Mouse (Mus musculus): ENCODE results near the gene Atxn7l2. TPM values are rescaled to one million over a fixed set of nuclear protein-coding genes. Genes with fewer than 3 reads are reported as not detected.

Atxn7l2 gene
- polyA plus RNA-seq, 1 experiment from 2014 or later, result 20.4 TPM

DNA sequence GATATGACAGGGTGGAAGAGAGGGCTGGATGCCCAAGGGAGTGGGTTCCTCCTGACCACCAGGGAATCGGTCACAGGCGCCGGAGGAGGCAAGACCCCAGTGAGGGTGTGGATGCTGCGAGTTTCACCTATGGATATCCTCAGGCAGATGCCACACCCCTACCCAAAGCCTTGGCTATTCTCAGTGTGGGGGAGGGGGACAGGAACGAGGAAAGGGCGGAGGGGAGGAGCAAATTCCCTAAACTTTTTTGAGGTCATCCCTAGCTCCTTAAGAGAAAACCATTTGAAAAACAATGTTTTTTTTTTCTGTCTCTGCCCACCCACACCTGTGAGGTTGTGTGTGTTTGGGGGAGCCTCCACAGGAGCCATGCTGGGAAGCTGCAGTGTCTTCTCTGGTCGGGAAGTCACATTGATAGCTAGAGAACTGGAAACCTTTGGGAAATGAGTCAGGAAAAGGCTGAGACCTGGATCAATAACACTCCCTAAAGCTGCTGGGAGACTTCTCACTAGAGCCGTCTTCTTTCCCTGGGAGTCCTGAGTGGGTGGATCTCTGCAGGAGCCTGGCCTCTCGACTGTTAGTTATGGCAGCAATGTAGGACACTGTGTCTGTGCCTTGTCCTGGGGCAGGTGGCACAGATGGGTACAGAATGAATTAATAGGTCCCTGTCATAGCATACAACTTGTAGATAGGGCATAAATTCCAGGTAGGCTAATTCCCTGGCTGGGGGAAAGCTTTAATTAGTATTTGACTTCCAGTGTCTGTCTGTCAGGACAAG is 21.8 kb downstream of the Atxn7l2 start:
- Histone ChIP-seq H3K36me3 (0 out of 2 replicates have a peak, but pooled peaks cover 3% of the 10 kb centered on the region), H3K27ac (replicated peaks) (no peak overlapping the region), H3K4me1 (peaks cover 25% of the 10 kb centered on the region), H3K9me3 (replicated peaks) (no peaks in the 10 kb centered on the region), H3K9ac (no peak overlapping the region), H3K4me3 (replicated peaks) (no peak overlapping the region), H3K27me3 (peaks cover 6% of the 10 kb centered on the region; the same call in 1 of the 2 replicates), H3K4me2 (replicated peaks) (no peak overlapping the region)
- ATAC-seq (ENCODE audit: insufficient number of reproducible peaks, low FRiP score, low TSS enrichment, low read depth), result no peak
- 71% methylated on average over 8 of the region's 9 CpGs for WGBS

DNA sequence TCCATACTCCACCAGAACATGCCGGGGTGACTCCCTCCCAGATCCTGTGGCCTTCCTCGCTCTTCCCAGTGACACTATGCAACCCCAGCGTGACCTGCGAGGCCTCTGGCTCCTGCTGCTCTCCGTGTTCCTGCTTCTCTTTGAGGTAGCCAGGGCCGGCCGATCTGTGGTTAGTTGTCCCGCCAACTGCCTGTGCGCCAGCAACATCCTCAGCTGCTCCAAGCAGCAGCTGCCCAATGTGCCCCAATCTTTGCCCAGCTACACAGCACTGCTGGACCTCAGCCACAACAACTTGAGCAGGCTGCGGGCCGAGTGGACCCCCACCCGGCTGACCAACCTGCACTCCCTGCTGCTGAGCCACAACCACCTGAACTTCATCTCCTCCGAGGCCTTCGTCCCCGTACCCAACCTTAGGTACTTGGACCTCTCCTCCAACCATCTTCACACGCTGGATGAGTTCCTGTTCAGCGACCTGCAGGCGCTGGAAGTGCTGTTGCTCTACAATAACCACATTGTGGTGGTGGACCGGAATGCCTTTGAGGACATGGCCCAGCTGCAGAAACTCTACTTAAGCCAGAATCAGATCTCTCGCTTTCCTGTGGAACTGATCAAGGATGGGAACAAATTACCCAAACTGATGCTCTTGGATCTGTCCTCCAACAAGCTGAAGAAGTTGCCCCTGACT is 23.5 kb downstream of the Atxn7l2 start:
- Histone ChIP-seq H3K9ac (no peak overlapping the region), H3K4me2 (replicated peaks) (peak overlapping the region; percentile 90), H3K4me1 (peaks cover 25% of the 10 kb centered on the region), H3K27ac (replicated peaks) (no peak overlapping the region), H3K4me3 (replicated peaks) (peak overlapping the region; percentile 73), H3K9me3 (replicated peaks) (no peaks in the 10 kb centered on the region), H3K36me3 (0 out of 2 replicates have a peak, but pooled peaks cover 3% of the 10 kb centered on the region), H3K27me3 (peaks cover 6% of the 10 kb centered on the region; the same call in 1 of the 2 replicates)
- ATAC-seq (ENCODE audit: insufficient number of reproducible peaks, low FRiP score, low TSS enrichment, low read depth), result no peak
- 64% methylated on average over 20 of the region's 20 CpGs for WGBS

DNA sequence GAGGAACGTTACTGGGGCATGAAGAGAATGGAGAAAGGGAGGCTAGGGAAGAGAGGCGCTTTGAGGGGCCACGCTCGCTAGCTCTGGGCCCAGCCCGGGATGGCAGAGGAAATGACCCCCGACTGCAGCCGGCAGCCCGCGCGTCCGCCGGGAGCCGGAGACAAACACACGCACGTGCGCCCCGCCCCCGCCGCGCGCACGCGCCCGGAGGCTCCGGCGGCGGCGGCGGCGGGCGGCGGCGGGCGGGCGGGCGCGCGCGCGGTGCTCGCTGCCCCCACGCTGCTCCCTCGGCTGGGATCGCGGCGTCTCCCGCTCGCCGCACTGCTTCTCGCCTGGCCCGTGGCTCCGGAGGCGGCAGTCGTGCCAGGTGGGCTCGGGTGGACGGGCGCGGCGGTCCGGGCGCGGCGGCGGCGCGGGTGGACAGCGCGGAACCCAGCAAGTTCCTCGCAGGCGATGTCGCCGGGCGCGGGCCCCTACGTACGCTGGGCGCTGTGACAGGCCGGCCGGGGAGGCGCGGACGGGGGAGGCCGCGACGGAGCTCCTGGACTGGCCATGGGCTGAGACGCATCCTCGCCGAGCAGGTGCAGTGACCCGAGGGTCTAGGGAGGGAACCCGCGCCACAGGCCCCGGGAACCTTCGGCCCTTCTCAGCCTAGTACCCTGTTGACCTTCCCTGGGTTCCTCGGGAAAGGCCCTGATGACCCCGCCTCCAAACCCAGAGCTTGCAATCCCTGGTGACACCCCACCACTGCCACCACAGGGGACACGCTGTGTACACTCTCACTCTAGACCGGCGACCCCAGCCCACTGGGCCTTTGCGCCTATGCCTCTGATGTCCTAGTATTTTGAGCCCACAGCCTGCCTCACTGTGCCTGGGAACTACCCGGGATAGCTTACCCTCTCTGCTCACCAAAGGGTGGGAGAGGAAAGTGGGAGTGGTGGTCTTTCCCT is 24.4 kb downstream of the Atxn7l2 start, which contains the start of gene Amigo1:
Amigo1 (plus strand) TSS at position 238 of the 950 bp plus-strand sequence.
- H3K9ac ChIP-seq, result peak within 1 kb of the TSS; percentile 70
- H3K27me3 ChIP-seq, result peaks cover 6% of the 10 kb centered on the region; the same call in 1 of the 2 replicates
- H3K27ac ChIP-seq (replicated peaks), result no peak within 1 kb of the TSS
- H3K9me3 ChIP-seq (replicated peaks), result no peaks in the 10 kb centered on the region
- WGBS, result 1% methylated on average over 84 of the region's 100 CpGs
- peak within 1 kb of the TSS; percentile 73 for H3K4me3 ChIP-seq (replicated peaks)
- peak within 1 kb of the TSS; percentile 90 for H3K4me2 ChIP-seq (replicated peaks)
- H3K36me3 ChIP-seq, result 0 out of 2 replicates have a peak, but pooled peaks cover 3% of the 10 kb centered on the region
- peaks cover 25% of the 10 kb centered on the region for H3K4me1 ChIP-seq
- ATAC-seq (ENCODE audit: insufficient number of reproducible peaks, low FRiP score, low TSS enrichment, low read depth), result 0 out of 2 replicates have a peak, but pooled peaks have one; percentile 36

DNA sequence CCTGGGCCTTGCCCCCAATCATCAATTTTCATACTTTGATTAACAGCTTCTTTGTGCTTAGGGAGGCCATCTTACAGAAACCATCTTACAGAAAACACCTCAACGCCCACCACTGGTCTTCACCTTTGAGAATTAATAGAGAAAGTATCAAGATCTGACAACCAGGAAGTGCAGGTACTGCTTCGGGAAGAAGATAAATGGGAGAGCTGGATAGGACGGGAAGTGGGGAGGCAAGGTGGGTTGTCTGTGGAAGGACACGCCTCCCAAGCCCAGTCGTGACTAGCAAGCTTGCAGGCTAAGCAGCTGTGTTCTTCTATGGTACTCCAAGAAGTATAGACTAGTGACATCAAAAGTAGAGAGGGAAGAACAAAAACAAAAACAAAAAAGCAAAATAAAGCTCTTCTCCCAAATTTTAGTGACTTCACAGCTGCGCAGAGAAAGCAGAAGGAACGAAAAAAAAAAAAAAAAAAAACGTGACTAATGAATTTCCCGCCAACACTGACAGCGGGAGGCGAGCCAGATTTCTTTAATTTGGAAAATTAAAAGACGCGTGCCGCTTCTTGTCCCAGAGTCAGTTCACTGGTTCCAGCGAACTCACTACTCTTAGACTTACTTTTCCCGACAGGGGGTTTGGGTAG is 25.2 kb downstream of the Atxn7l2 start:
- 3% methylated on average over 16 of the region's 16 CpGs for WGBS
- H3K27ac ChIP-seq (replicated peaks), result no peak overlapping the region
- H3K9me3 ChIP-seq (replicated peaks), result no peaks in the 10 kb centered on the region

DNA sequence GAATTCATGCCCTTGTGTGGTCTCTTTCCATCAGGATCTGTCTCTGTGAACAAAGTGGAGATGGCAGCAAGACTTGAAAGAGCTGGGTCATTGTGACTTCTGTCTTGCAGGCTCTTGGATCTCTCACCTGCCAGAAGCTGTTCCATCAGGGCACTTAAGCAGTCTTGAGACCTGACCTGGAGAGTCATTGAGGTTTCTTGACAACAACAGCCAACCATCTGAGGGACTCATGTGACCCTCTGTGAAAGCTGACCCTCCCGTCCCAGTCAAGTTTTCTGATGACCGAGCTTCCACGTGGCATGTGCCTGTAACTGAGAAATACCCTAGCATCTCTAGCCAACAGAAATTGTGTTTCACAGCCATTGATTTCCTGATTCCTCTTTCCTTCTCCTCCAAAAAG is 26.0 kb downstream of the Atxn7l2 start:
- no peak overlapping the region for H3K9ac ChIP-seq
- 0 out of 2 replicates have a peak, but pooled peaks cover 3% of the 10 kb centered on the region for H3K36me3 ChIP-seq
- no peak for ATAC-seq (ENCODE audit: insufficient number of reproducible peaks, low FRiP score, low TSS enrichment, low read depth)
- H3K9me3 ChIP-seq (replicated peaks), result no peaks in the 10 kb centered on the region
- WGBS, result 83% methylated on average over 3 of the region's 3 CpGs
- no peak overlapping the region for H3K4me2 ChIP-seq (replicated peaks)
- no peak overlapping the region for H3K4me3 ChIP-seq (replicated peaks)
- no peak overlapping the region for H3K27ac ChIP-seq (replicated peaks)
- H3K27me3 ChIP-seq, result peaks cover 6% of the 10 kb centered on the region; the same call in 1 of the 2 replicates
- peaks cover 19% of the 10 kb centered on the region for H3K4me1 ChIP-seq

More for the DNA sequence above, 25.2 kb downstream of the Atxn7l2 start:
- peaks cover 6% of the 10 kb centered on the region; the same call in 1 of the 2 replicates for H3K27me3 ChIP-seq
- H3K36me3 ChIP-seq, result 0 out of 2 replicates have a peak, but pooled peaks cover 3% of the 10 kb centered on the region
- peak overlapping the region; percentile 90 for H3K4me2 ChIP-seq (replicated peaks)
- H3K9ac ChIP-seq, result peak overlapping the region; percentile 70; the same call in 1 of the 2 replicates
- peaks cover 25% of the 10 kb centered on the region for H3K4me1 ChIP-seq
- peak overlapping the region; percentile 73 for H3K4me3 ChIP-seq (replicated peaks)
- ATAC-seq (ENCODE audit: insufficient number of reproducible peaks, low FRiP score, low TSS enrichment, low read depth), result no peak

DNA sequence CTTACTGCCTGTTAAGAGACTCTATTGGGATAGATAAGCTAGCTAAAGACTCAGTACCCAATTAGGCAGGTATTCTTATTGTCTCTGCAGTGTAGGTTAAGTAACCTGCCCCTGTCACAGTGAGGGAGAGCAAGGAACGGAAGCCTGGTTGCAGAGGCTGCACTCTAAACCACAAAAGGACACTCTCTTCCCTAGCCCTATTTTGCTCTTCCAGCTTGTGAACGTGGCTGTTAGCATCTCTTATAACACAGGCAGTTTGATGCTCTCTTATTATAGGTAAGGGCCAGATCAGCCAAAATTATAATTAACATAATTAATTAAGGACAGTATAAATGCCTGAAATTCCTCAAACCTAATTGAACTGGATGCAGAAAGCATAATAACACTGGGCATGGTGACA is 30.2 kb downstream of the Atxn7l2 start:
- Histone ChIP-seq H3K27ac (replicated peaks) (no peak overlapping the region), H3K4me3 (replicated peaks) (no peak overlapping the region), H3K27me3 (no peaks in the 10 kb centered on the region), H3K9ac (no peak overlapping the region), H3K4me1 (peaks cover 2% of the 10 kb centered on the region), H3K9me3 (replicated peaks) (no peaks in the 10 kb centered on the region), H3K36me3 (no peaks in the 10 kb centered on the region), H3K4me2 (replicated peaks) (no peak overlapping the region)
- 32% methylated on average over 2 of the region's 2 CpGs for WGBS
- no peak for ATAC-seq (ENCODE audit: insufficient number of reproducible peaks, low FRiP score, low TSS enrichment, low read depth)

DNA sequence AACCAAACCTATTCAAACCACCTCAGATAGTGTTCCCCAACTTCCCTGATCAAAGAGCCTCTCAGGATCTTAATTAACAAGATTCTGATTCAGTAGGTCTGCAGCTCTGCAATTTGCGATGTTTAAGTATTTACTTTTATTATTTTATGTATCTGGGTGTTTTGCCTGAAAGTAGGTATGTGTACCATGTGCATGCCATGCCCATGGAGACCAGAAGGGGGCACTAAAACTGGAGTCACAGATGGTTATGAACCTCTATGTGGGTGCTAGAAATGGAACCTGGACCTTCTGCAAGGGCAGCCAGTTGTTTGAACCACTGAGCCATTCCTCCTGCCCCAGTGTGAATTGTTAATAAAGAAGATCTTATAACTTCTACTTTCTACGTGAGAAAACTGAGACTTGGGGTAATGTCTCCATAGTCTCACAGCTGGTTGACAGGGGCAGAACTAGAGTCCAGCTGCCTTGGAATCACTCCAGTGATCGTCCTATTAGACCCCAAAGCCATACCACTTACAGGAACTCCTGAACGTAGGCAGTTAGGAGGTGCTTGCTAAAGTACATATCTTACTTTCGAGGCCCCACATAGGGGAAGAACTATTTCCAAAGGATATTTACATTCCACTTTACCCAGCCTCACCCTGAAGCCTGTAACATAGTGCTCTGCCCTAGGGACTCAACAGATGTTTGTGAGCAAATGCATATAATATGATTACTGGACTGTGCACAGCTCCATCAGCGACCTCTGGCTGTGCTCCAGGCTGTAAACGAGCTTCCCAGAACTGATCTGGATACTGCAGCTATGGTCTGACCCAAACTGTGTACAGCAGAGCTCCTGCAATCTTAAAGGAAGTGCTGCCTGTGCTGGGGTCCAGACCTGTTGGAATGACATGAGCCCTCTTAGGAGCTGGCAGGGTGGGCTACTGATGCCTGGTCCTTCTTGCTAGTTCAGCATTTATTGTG is 31.7 kb downstream of the Atxn7l2 start:
- Histone ChIP-seq H3K27ac (replicated peaks) (no peak overlapping the region), H3K9me3 (replicated peaks) (no peaks in the 10 kb centered on the region), H3K9ac (no peak overlapping the region), H3K27me3 (no peaks in the 10 kb centered on the region), H3K4me3 (replicated peaks) (no peak overlapping the region), H3K4me1 (peaks cover 12% of the 10 kb centered on the region), H3K36me3 (no peaks in the 10 kb centered on the region), H3K4me2 (replicated peaks) (no peak overlapping the region)
- 0 out of 2 replicates have a peak, but pooled peaks have one; percentile 59 for ATAC-seq (ENCODE audit: insufficient number of reproducible peaks, low FRiP score, low TSS enrichment, low read depth)
- WGBS, result 54% methylated on average over 7 of the region's 7 CpGs

DNA sequence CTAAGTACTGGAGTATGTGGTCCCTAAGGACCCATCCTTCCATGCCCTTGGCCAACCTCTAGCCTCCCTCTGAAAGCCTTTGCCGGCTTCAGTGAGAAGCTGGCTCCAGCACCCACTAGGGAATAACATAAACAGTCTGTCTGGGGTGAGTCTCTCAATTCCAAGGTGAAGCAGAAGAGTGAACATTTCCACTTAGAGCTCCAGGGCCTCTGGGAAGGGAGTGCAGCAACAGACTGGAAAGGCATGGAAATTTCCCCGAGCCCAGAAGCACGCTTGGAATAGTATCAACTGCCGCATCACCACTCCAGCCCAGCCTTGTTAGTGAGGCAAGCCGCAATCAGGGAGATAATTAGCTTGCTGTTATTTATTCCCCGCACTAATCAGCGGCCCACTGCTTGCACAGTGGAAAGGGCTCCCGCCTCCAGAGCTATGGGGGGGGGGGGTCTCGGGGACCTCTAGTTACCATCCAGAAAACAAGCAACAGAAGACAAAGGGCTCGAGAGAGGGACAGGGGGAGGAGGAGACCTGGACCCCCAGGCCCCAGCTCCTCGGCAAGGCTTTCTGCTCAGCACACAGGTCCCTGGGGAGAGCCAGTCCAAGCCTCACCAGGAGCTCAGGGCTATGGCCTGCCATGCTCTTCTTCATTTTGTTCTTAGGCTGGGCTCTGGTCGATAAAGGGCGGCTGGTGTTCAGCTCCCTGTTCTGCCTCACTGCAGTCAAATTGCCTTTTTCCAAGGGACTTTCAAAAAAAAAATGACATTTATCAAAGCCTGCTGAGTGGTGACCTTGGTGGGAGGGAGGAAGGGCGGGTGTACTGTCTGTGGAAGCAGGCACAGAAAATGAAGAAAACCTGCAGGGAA is 35.8 kb downstream of the Atxn7l2 start:
- peak overlapping the region; percentile 36; the same call in 1 of the 2 replicates for H3K27ac ChIP-seq (replicated peaks)
- peaks cover 13% of the 10 kb centered on the region for H3K4me1 ChIP-seq
- no peaks in the 10 kb centered on the region for H3K36me3 ChIP-seq
- 0 out of 2 replicates have a peak overlapping the region, but pooled peaks have one; percentile 4 for H3K4me2 ChIP-seq (replicated peaks)
- WGBS, result 20% methylated on average over 14 of the region's 14 CpGs
- no peak overlapping the region for H3K9ac ChIP-seq
- H3K27me3 ChIP-seq, result no peaks in the 10 kb centered on the region
- peak; percentile 79 for ATAC-seq (ENCODE audit: insufficient number of reproducible peaks, low FRiP score, low TSS enrichment, low read depth)
- H3K4me3 ChIP-seq (replicated peaks), result no peak overlapping the region
- no peaks in the 10 kb centered on the region for H3K9me3 ChIP-seq (replicated peaks)

DNA sequence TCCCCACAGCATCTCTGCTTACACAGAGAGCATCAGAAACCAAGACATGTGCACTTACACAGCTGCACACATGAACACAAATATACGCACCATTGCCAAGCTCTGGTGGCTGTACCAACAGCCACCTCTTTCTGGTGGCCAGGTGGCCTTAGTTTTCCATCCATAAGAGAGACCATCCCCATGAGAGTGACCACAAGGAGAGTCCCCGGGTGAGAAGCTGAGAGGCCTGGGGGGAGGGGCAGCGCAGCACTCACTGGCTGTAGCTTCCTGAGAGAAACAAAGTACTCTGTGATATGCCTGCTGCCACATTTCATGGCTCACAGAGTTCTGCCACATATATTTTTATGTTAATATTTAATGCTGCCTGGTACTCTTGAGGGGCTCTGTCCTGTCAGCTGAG is 41.5 kb downstream of the Atxn7l2 start:
- Histone ChIP-seq H3K4me2 (replicated peaks) (no peak overlapping the region), H3K4me1 (peaks cover 37% of the 10 kb centered on the region), H3K9me3 (replicated peaks) (no peaks in the 10 kb centered on the region), H3K27ac (replicated peaks) (no peak overlapping the region), H3K9ac (no peak overlapping the region), H3K36me3 (no peaks in the 10 kb centered on the region), H3K27me3 (no peaks in the 10 kb centered on the region), H3K4me3 (replicated peaks) (no peak overlapping the region)
- WGBS, result 33% methylated on average over 3 of the region's 3 CpGs
- no peak for ATAC-seq (ENCODE audit: insufficient number of reproducible peaks, low FRiP score, low TSS enrichment, low read depth)
